Mouse (Mus musculus) heart, embryonic 11.5 days (tissue): ENCODE measurements around the gene Mboat2. TPM values are rescaled to one million over a fixed set of nuclear protein-coding genes. Genes with fewer than 3 reads are reported as not detected.

ENCODE experiments used
- ATAC-seq: fragments of 200-750 bp; cut with Nextera tagmentation; replicated peaks from 2 replicates; pipeline ENCODE4 v1.8.0; 2017; ENCODE audit warnings: moderate library complexity; ENCODE audit not compliant: insufficient number of reproducible peaks, low FRiP score, low TSS enrichment
- H3K27ac ChIP-seq: fragments of 300-500 bp; sonication (generic); 2 replicates; pipeline ENCODE4 v1.5.1; 2014; ENCODE audit warnings: mild to moderate bottlenecking, low read depth, low read length
- H3K27me3 ChIP-seq: fragments of 300-500 bp; sonication (generic); 2 replicates; pipeline ENCODE4 v1.6.1; 2014; ENCODE audit warnings: mild to moderate bottlenecking, low read length, mixed read lengths; ENCODE audit not compliant: control insufficient read depth, insufficient read depth
- H3K36me3 ChIP-seq: fragments of 300-500 bp; sonication (generic); 2 replicates; pipeline ENCODE4 v1.6.1; 2014; ENCODE audit warnings: mild to moderate bottlenecking, low read length, moderate library complexity, mixed read lengths; ENCODE audit not compliant: control insufficient read depth, insufficient read depth
- H3K4me1 ChIP-seq: fragments of 300-500 bp; sonication (generic); 2 replicates; pipeline ENCODE4 v1.6.1; 2014; ENCODE audit warnings: low read length; ENCODE audit not compliant: control insufficient read depth, insufficient read depth
- H3K4me2 ChIP-seq: fragments of 300-500 bp; sonication (generic); 2 replicates; pipeline ENCODE4 v1.6.1; 2014; ENCODE audit warnings: mild to moderate bottlenecking, moderate library complexity
- H3K4me3 ChIP-seq: fragments of 300-500 bp; sonication (generic); 2 replicates; pipeline ENCODE4 v1.5.1; 2014; ENCODE audit warnings: low read depth, low read length
- H3K9ac ChIP-seq: fragments of 300-500 bp; sonication (generic); 2 replicates; pipeline ENCODE4 v1.6.1; 2014; ENCODE audit warnings: mild to moderate bottlenecking, low read depth, low read length, moderate library complexity
- H3K9me3 ChIP-seq: fragments of 300-500 bp; sonication (generic); replicated peaks from 2 replicates; pipeline ENCODE4 v1.6.1; 2016; ENCODE audit warnings: low read length; ENCODE audit not compliant: control insufficient read depth
- WGBS: fragments of 180-500 bp; shearing (Covaris S2); extraction: QIAGEN DNeasy Blood & Tissue Kit; methylation state at CpG from one replicate; pipeline ENCODE4 v1.1.7; 2014; ENCODE audit not compliant: insufficient replicate concordance; 5-methylcytosine and 5-hydroxymethylcytosine counted together
- polyA plus RNA-seq: library from polyadenylated mRNA; unstranded; fragments of >200 nt; fragmentation: Nextera tagmentation; extraction: Ambion mirVana; gene quantifications from 2 replicates; pipeline ENCODE4 v1.2.1, GENCODE M21; 2014

The Mboat2 gene
- polyA plus RNA-seq, 1 experiment from 2014 or later = 39.1 TPM

DNA sequence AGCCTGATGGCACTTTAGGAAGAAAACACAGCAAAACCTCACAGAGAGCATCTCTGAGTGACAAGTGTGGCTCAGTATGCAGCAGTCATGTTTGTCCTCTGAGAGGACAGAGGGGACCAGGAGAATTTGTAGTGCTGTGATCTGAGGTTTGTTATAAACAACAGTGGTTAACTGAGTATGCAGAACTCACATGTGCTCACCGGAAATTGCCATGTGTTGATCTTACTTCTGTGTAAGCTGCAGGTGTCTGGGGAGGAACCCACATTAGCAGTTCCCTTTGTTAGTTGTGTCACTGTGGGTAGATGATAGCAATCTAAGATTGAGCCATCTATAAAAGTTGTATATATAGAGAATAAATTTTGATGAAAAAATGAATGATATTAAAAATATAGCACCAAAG lies 179.7 kb downstream of the Mboat2 start:
- ATAC-seq = no peak
- H3K4me1 ChIP-seq = no peaks in the 10 kb centered on the region; the same call in 1 of the 2 replicates
- no peaks in the 10 kb centered on the region for H3K27me3 ChIP-seq
- H3K4me2 ChIP-seq = no peak overlapping the region
- H3K4me3 ChIP-seq = no peak overlapping the region
- no peak overlapping the region for H3K27ac ChIP-seq
- H3K9me3 ChIP-seq = no peaks in the 10 kb centered on the region
- 89% methylated on average over 1 of the region's 1 CpGs for WGBS
- peaks cover 17% of the 10 kb centered on the region for H3K36me3 ChIP-seq
- no peak overlapping the region for H3K9ac ChIP-seq

DNA sequence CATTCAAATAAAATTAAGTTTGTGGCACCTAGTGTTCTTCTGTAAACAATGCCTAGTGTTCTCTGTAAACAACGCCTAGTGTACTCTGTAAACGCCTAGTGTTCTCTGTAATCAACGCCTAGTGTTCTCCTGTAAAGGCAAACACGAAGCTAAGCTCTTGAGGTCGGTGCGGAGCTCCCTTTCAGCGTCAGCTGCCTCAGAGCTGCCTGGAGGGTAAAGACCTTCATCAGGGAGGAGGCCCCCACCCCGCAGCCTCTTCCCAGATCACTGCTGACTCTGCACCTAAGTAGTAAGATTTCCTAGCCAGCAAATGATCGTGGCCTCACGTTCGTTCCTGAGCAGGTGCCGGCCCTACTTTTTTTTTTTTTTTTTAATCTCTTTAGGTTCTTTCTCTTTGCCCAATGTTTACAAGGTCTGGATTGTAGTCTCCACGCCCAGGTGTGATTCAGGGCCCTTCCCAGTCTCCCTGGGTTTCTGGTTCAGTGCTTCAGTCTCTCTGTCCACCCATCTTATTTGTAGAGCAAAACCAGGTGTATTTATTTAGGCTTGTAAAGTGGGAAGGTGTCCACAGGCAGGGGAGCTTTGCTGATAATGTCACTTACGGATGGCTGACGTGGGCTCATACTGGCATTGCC lies 181.2 kb downstream of the Mboat2 start:
- Histone ChIP-seq H3K9me3 (no peaks in the 10 kb centered on the region), H3K27ac (no peak overlapping the region), H3K4me3 (no peak overlapping the region), H3K4me2 (no peak overlapping the region), H3K27me3 (no peaks in the 10 kb centered on the region), H3K4me1 (no peaks in the 10 kb centered on the region; the same call in 1 of the 2 replicates), H3K9ac (no peak overlapping the region), H3K36me3 (peaks cover 21% of the 10 kb centered on the region)
- 73% methylated on average over 15 of the region's 15 CpGs for WGBS
- ATAC-seq = no peak

DNA sequence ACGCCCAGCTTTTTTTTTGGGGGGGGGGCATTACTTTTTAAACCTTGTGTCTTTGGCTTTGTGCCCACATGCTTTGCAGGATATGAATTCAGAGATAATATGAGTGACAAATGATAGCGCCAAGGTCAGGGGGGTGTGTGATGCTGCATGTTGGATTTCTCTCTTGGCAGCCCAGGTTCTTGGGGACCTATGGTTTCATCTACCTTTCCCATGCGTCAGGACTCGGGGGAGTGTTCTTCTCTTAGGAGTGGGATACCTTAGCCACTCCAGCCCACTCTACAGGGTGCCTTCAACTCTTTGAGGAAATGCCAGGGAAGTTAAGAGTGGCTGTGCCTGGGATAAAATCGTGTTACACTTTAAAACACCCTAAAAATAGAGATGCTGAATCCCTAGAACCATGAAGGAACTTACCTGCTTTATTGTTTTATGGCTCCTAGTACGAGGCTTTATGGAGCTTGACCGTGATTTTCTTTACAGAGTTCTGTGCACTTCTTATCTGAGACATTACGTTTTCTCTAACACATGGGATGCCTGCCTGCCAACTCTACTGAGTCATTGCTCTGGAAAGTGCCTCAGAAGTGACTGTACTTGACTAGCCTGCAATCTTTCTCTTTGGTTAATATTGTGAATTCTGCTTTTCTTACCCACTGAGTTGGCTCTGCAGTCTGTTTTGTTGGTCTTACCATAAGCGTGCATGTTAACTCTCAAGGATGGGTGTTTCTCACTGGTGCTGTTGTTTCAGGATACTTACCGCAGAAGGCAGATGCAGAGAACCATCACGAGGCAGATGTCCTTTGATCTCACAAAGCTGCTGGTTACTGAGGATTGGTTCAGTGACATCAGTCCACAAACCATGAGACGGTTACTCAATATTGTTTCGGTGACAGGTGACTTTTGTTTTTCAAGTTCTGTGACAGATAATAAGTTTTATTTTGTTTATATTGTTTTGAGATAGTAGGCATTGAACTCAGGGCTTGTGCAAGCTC lies 182.2 kb downstream of the Mboat2 start:
- no peak for ATAC-seq

More for the DNA sequence above, 182.2 kb downstream of the Mboat2 start:
- 79% methylated on average over 13 of the region's 13 CpGs for WGBS
- H3K9ac ChIP-seq = no peak overlapping the region
- no peak overlapping the region for H3K4me3 ChIP-seq
- peaks cover 20% of the 10 kb centered on the region for H3K36me3 ChIP-seq
- no peaks in the 10 kb centered on the region for H3K27me3 ChIP-seq
- H3K4me1 ChIP-seq = no peaks in the 10 kb centered on the region; the same call in 1 of the 2 replicates
- H3K9me3 ChIP-seq = no peaks in the 10 kb centered on the region
- H3K27ac ChIP-seq = no peak overlapping the region
- no peak overlapping the region for H3K4me2 ChIP-seq

Other genes with a start within 250 kb of the Mboat2 start
- 12.2 and 15.3 TPM in 2 replicates for gene Klf11, start 179.6 kb upstream of the Mboat2 start, polyA plus RNA-seq
- gene Cys1, start 149.1 kb upstream of the Mboat2 start, polyA plus RNA-seq = 0.66 TPM in 2 replicates
- 211 and 229 TPM in 2 replicates for gene Rrm2, start 122.6 kb upstream of the Mboat2 start, polyA plus RNA-seq
- gene Kidins220, start 144.0 kb downstream of the Mboat2 start, polyA plus RNA-seq = 45.5 and 46.4 TPM in 2 replicates